Mouse (Mus musculus) embryo, embryonic 11.5 days (tissue): ENCODE results near the gene H2-Q2.
A peak's percentile ranks its signal among the peaks of the same experiment; 100 is the strongest.
"Not testable (repeated sequence)": the region's sequence is repeated elsewhere in the genome, so short reads cannot be mapped to it uniquely, and the experiment has no call there.

Source experiments
- DNase-seq: peaks from one replicate; pipeline ENCODE4 v3.0.0-alpha.2; 2012; ENCODE audit warnings: low read depth, low spot score

Gene H2-Q2

GRCm38 (mm10) chr17:35342071-35342671, at the start of gene H2-Q2:
H2-Q2 (plus strand) TSS chr17:35342242.
- DNase-seq = no peak

GRCm38 (mm10) chr17:35295796-35296195, 46.2 kb upstream of the H2-Q2 start:
- peak; percentile 44 for DNase-seq

- not testable (repeated sequence) for DNase-seq
Measured at GRCm38 (mm10) chr17:35300261-35300945, 41.6 kb upstream of the H2-Q2 start.

- DNase-seq = peak; percentile 78
Measured at GRCm38 (mm10) chr17:35301645-35302258, 40.3 kb upstream of the H2-Q2 start.

GRCm38 (mm10) chr17:35303271-35303670, 38.8 kb upstream of the H2-Q2 start:
- DNase-seq = no peak

GRCm38 (mm10) chr17:35303756-35304350, 38.2 kb upstream of the H2-Q2 start:
- DNase-seq = no peak

GRCm38 (mm10) chr17:35304478-35304877, 37.6 kb upstream of the H2-Q2 start:
- no peak for DNase-seq

GRCm38 (mm10) chr17:35304921-35305320, 37.1 kb upstream of the H2-Q2 start:
- DNase-seq = not testable (repeated sequence)

- DNase-seq = no peak
Measured at GRCm38 (mm10) chr17:35318671-35319070, 23.4 kb upstream of the H2-Q2 start.

GRCm38 (mm10) chr17:35320327-35321081, 21.5 kb upstream of the H2-Q2 start, which contains the start of gene H2-Q1:
H2-Q1 (plus strand) TSS chr17:35320405.
- no peak for DNase-seq

- DNase-seq = not testable (repeated sequence)
Measured at GRCm38 (mm10) chr17:35325124-35325523, 16.9 kb upstream of the H2-Q2 start.

GRCm38 (mm10) chr17:35326000-35326399, 16.0 kb upstream of the H2-Q2 start:
- not testable (repeated sequence) for DNase-seq

GRCm38 (mm10) chr17:35329714-35330113, 12.3 kb upstream of the H2-Q2 start:
- DNase-seq = not testable (repeated sequence)

- not testable (repeated sequence) for DNase-seq
Measured at GRCm38 (mm10) chr17:35331546-35331945, 10.5 kb upstream of the H2-Q2 start.

- DNase-seq = no peak
Measured at GRCm38 (mm10) chr17:35342711-35343476, 852 bp downstream of the H2-Q2 start.

GRCm38 (mm10) chr17:35347659-35348058, 5.6 kb downstream of the H2-Q2 start:
- DNase-seq = not testable (repeated sequence)

GRCm38 (mm10) chr17:35353275-35353674, 11.2 kb downstream of the H2-Q2 start:
- DNase-seq = not testable (repeated sequence)

- no peak for DNase-seq
Measured at GRCm38 (mm10) chr17:35354071-35354470, 12.0 kb downstream of the H2-Q2 start.

GRCm38 (mm10) chr17:35357086-35357485, 15.0 kb downstream of the H2-Q2 start:
- no peak for DNase-seq

GRCm38 (mm10) chr17:35358763-35359469, 16.9 kb downstream of the H2-Q2 start:
- DNase-seq = no peak
